Mouse (Mus musculus): Measurements from ENCODE around the gene Fam131a. TPM values are rescaled to one million over a fixed set of nuclear protein-coding genes. Genes with fewer than 3 reads are reported as not detected.

The Fam131a gene
- polyA plus RNA-seq, 1 experiment = 7.1 TPM

- peak overlapping the region; percentile 71; the same call in 1 of the 2 replicates for H3K27ac ChIP-seq (ENCODE audit: insufficient read depth, low read length)
- H3K4me3 ChIP-seq (ENCODE audit: low read depth, low read length) = peak overlapping the region; percentile 66
- H3K9ac ChIP-seq (ENCODE audit: low read depth, poor library complexity, severe bottlenecking) = peak overlapping the region; percentile 54
Observed at GRCm38 (mm10) chr16:20701316-20701715, 8.3 kb downstream of the Fam131a start.

GRCm38 (mm10) chr16:20701729-20702521, 8.9 kb downstream of the Fam131a start:
- TF ChIP-seq CTCF (IDR thresholded peaks at IDR 0.05; ENCODE audit: low read depth, low read length) (no peak), POLR2A (IDR thresholded peaks at IDR 0.05; ENCODE audit: insufficient read depth, low read length) (no peak), EP300 (IDR thresholded peaks at IDR 0.05; ENCODE audit: insufficient read depth, low read depth, low read length) (no peak)
- no peaks in the 10 kb centered on the region for H3K9me3 ChIP-seq (replicated peaks; ENCODE audit: control insufficient read depth, insufficient read depth, low read length, poor library complexity, severe bottlenecking)
- peak overlapping the region; percentile 66 for H3K4me3 ChIP-seq (ENCODE audit: low read depth, low read length)
- no peaks in the 10 kb centered on the region for H3K4me1 ChIP-seq (ENCODE audit: control insufficient read depth, insufficient read depth, low read length)
- no peaks in the 10 kb centered on the region for H3K27me3 ChIP-seq (ENCODE audit: control insufficient read depth, insufficient read depth, low read length, poor library complexity, severe bottlenecking)
- 0 out of 2 replicates have a peak, but pooled peaks cover 5% of the 10 kb centered on the region for H3K36me3 ChIP-seq (ENCODE audit: control insufficient read depth, insufficient read depth, low read length, poor library complexity, severe bottlenecking)
- H3K27ac ChIP-seq (ENCODE audit: insufficient read depth, low read length) = peak overlapping the region; percentile 71
- peak overlapping the region; percentile 54 for H3K9ac ChIP-seq (ENCODE audit: low read depth, poor library complexity, severe bottlenecking)

More at GRCm38 (mm10) chr16:20701316-20701715, 8.3 kb downstream of the Fam131a start:
- TF ChIP-seq EP300 (IDR thresholded peaks at IDR 0.05; ENCODE audit: insufficient read depth, low read depth, low read length) (no peak), CTCF (IDR thresholded peaks at IDR 0.05; ENCODE audit: low read depth, low read length) (no peak), POLR2A (IDR thresholded peaks at IDR 0.05; ENCODE audit: insufficient read depth, low read length) (no peak)
- Histone ChIP-seq H3K9me3 (replicated peaks; ENCODE audit: control insufficient read depth, insufficient read depth, low read length, poor library complexity, severe bottlenecking) (no peaks in the 10 kb centered on the region), H3K27me3 (ENCODE audit: control insufficient read depth, insufficient read depth, low read length, poor library complexity, severe bottlenecking) (no peaks in the 10 kb centered on the region), H3K4me1 (ENCODE audit: control insufficient read depth, insufficient read depth, low read length) (no peaks in the 10 kb centered on the region), H3K36me3 (ENCODE audit: control insufficient read depth, insufficient read depth, low read length, poor library complexity, severe bottlenecking) (0 out of 2 replicates have a peak, but pooled peaks cover 5% of the 10 kb centered on the region)

GRCm38 (mm10) chr16:20702522-20702893, 9.5 kb downstream of the Fam131a start:
- no peaks in the 10 kb centered on the region for H3K4me1 ChIP-seq (ENCODE audit: control insufficient read depth, insufficient read depth, low read length)
- H3K9ac ChIP-seq (ENCODE audit: low read depth, poor library complexity, severe bottlenecking) = peak overlapping the region; percentile 54
- peak overlapping the region; percentile 66 for H3K4me3 ChIP-seq (ENCODE audit: low read depth, low read length)
- no peaks in the 10 kb centered on the region for H3K27me3 ChIP-seq (ENCODE audit: control insufficient read depth, insufficient read depth, low read length, poor library complexity, severe bottlenecking)
- TF ChIP-seq EP300 (IDR thresholded peaks at IDR 0.05; ENCODE audit: insufficient read depth, low read depth, low read length) = no peak
- TF ChIP-seq CTCF (IDR thresholded peaks at IDR 0.05; ENCODE audit: low read depth, low read length) = peak; percentile 65
- H3K36me3 ChIP-seq (ENCODE audit: control insufficient read depth, insufficient read depth, low read length, poor library complexity, severe bottlenecking) = 0 out of 2 replicates have a peak, but pooled peaks cover 5% of the 10 kb centered on the region
- H3K9me3 ChIP-seq (replicated peaks; ENCODE audit: control insufficient read depth, insufficient read depth, low read length, poor library complexity, severe bottlenecking) = no peaks in the 10 kb centered on the region
- peak overlapping the region; percentile 71 for H3K27ac ChIP-seq (ENCODE audit: insufficient read depth, low read length)

GRCm38 (mm10) chr16:20703071-20703470, 10.0 kb downstream of the Fam131a start:
- TF ChIP-seq CTCF (IDR thresholded peaks at IDR 0.05; ENCODE audit: low read depth, low read length) (no peak), EP300 (IDR thresholded peaks at IDR 0.05; ENCODE audit: insufficient read depth, low read depth, low read length) (no peak), POLR2A (IDR thresholded peaks at IDR 0.05; ENCODE audit: insufficient read depth, low read length) (no peak)
- Histone ChIP-seq H3K36me3 (ENCODE audit: control insufficient read depth, insufficient read depth, low read length, poor library complexity, severe bottlenecking) (0 out of 2 replicates have a peak, but pooled peaks cover 5% of the 10 kb centered on the region), H3K9me3 (replicated peaks; ENCODE audit: control insufficient read depth, insufficient read depth, low read length, poor library complexity, severe bottlenecking) (no peaks in the 10 kb centered on the region), H3K27ac (ENCODE audit: insufficient read depth, low read length) (no peak overlapping the region), H3K27me3 (ENCODE audit: control insufficient read depth, insufficient read depth, low read length, poor library complexity, severe bottlenecking) (no peaks in the 10 kb centered on the region), H3K4me3 (ENCODE audit: low read depth, low read length) (no peak overlapping the region), H3K4me1 (ENCODE audit: control insufficient read depth, insufficient read depth, low read length) (no peaks in the 10 kb centered on the region), H3K9ac (ENCODE audit: low read depth, poor library complexity, severe bottlenecking) (no peak overlapping the region)

GRCm38 (mm10) chr16:20703699-20704400, 10.8 kb downstream of the Fam131a start:
- Histone ChIP-seq H3K27ac (ENCODE audit: insufficient read depth, low read length) (no peak overlapping the region), H3K4me1 (ENCODE audit: control insufficient read depth, insufficient read depth, low read length) (no peaks in the 10 kb centered on the region), H3K36me3 (ENCODE audit: control insufficient read depth, insufficient read depth, low read length, poor library complexity, severe bottlenecking) (0 out of 2 replicates have a peak, but pooled peaks cover 5% of the 10 kb centered on the region), H3K4me3 (ENCODE audit: low read depth, low read length) (no peak overlapping the region), H3K27me3 (ENCODE audit: control insufficient read depth, insufficient read depth, low read length, poor library complexity, severe bottlenecking) (no peaks in the 10 kb centered on the region), H3K9ac (ENCODE audit: low read depth, poor library complexity, severe bottlenecking) (no peak overlapping the region), H3K9me3 (replicated peaks; ENCODE audit: control insufficient read depth, insufficient read depth, low read length, poor library complexity, severe bottlenecking) (no peaks in the 10 kb centered on the region)
- TF ChIP-seq EP300 (IDR thresholded peaks at IDR 0.05; ENCODE audit: insufficient read depth, low read depth, low read length) (no peak), POLR2A (IDR thresholded peaks at IDR 0.05; ENCODE audit: insufficient read depth, low read length) (no peak), CTCF (IDR thresholded peaks at IDR 0.05; ENCODE audit: low read depth, low read length) (no peak)
